Mouse (Mus musculus) lung, postnatal 14 days (tissue): ENCODE measurements around the gene Nthl1.
A peak's percentile ranks its signal among the peaks of the same experiment; 100 is the strongest.
"Not testable (repeated sequence)": the region's sequence is repeated elsewhere in the genome, so short reads cannot be mapped to it uniquely, and the experiment has no call there.

ENCODE experiments used
- DNase-seq: peaks from one replicate; pipeline ENCODE4 v3.0.0; 2021

Gene Nthl1

GRCm38 (mm10) chr17:24651835-24652234, 19.4 kb downstream of the Nthl1 start:
- no peak for DNase-seq

- DNase-seq = peak; percentile 90
Measured at GRCm38 (mm10) chr17:24653967-24654710, 21.7 kb downstream of the Nthl1 start.

- DNase-seq = no peak
Measured at GRCm38 (mm10) chr17:24654969-24655368, 22.5 kb downstream of the Nthl1 start.

- no peak for DNase-seq
Measured at GRCm38 (mm10) chr17:24658017-24658758, 25.7 kb downstream of the Nthl1 start, which contains the start of gene Npw. Gene Npw (minus strand): TSS chr17:24658457.

- DNase-seq = not testable (repeated sequence)
Measured at GRCm38 (mm10) chr17:24667011-24667410, 34.5 kb downstream of the Nthl1 start.

- DNase-seq = peak; percentile 82
Measured at GRCm38 (mm10) chr17:24667416-24667815, 34.9 kb downstream of the Nthl1 start.

GRCm38 (mm10) chr17:24669214-24669544, 36.7 kb downstream of the Nthl1 start:
- DNase-seq = not testable (repeated sequence)

GRCm38 (mm10) chr17:24669545-24670245, 37.2 kb downstream of the Nthl1 start, which contains the start of gene Zfp598:
Gene Zfp598 (plus strand): TSS chr17:24669687.
- peak; percentile 98 for DNase-seq

GRCm38 (mm10) chr17:24670246-24670844, 37.9 kb downstream of the Nthl1 start:
- no peak for DNase-seq

- no peak for DNase-seq
Measured at GRCm38 (mm10) chr17:24671346-24671745, 38.9 kb downstream of the Nthl1 start.

- DNase-seq = peak; percentile 63
Measured at GRCm38 (mm10) chr17:24672141-24672540, 39.7 kb downstream of the Nthl1 start.

- no peak for DNase-seq
Measured at GRCm38 (mm10) chr17:24674277-24674676, 41.8 kb downstream of the Nthl1 start.

GRCm38 (mm10) chr17:24676187-24676586, 43.7 kb downstream of the Nthl1 start:
- peak; percentile 81 for DNase-seq

GRCm38 (mm10) chr17:24676877-24677276, 44.4 kb downstream of the Nthl1 start:
- DNase-seq = no peak

GRCm38 (mm10) chr17:24677500-24678080, 45.1 kb downstream of the Nthl1 start:
- no peak for DNase-seq

GRCm38 (mm10) chr17:24686514-24686913, 54.0 kb downstream of the Nthl1 start:
- peak; percentile 49 for DNase-seq

GRCm38 (mm10) chr17:24687146-24687595, 54.7 kb downstream of the Nthl1 start:
- DNase-seq = peak; percentile 64

GRCm38 (mm10) chr17:24687599-24687998, 55.1 kb downstream of the Nthl1 start:
- no peak for DNase-seq
